Mouse (Mus musculus) left cerebral cortex, postnatal 36 days (tissue): ENCODE results near the gene Exosc5. TPM values are rescaled to one million over a fixed set of nuclear protein-coding genes. Genes with fewer than 3 reads are reported as not detected.

ENCODE experiments used
- DNase-seq, 2 experiments: peaks; one replicate each; pipeline ENCODE4 v3.0.0; 2021 to 2022; ENCODE audit warnings: low spot score in 2 of 2, mixed read lengths in 1 of 2
- intact Hi-C: fragments of 180-260 bp; cut with DNase I; formaldehyde crosslinking; loops from one replicate; pipeline ENCODE4 v1.15.1; 2025
- total RNA-seq, 2 experiments: library from RNA; stranded (reverse); gene quantifications; 2 replicates each; pipeline ENCODE4 v1.2.3; 2021

Gene Exosc5
- total RNA-seq, 2 experiments from 2014 or later: 24.0 to 26.4 TPM

DNA sequence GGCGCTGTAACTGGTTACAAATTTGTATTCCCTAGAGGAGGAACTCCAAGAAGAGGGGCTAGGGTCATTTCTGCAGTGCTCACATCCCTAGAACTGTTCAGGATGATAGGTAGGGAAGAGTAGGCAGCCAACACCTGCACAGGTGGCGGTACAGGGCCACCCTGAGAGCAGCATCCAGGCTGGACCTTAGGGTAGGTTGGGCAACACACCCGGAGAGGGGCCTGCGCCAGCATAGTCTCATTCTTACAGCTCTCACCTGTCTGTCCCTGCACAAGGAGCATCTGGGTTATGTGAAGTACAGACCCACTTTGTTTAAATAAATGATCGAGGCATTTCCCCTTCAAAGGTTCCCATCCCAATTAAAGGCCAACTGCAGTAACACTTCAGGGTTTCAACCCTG lies 61.8 kb downstream of the Exosc5 start:
- intact Hi-C loops: no loop called here
- no peak for DNase-seq

Other genes with a start within 250 kb of the Exosc5 start
- not detected for gene Cxcl17, start 246.3 kb upstream of the Exosc5 start, total RNA-seq
- gene Ceacam1, start 181.6 kb upstream of the Exosc5 start, total RNA-seq: 1 to 10 TPM; 2.0 to 3.0 TPM
- under 1 TPM; 0.27 to 0.42 TPM for gene Ceacam2, start 119.3 kb upstream of the Exosc5 start, total RNA-seq
- gene Erich4, start 43.3 kb upstream of the Exosc5 start, total RNA-seq: not detected
- 10 to 100 TPM; 53.6 to 53.8 TPM for gene Dmac2, start 39.8 kb upstream of the Exosc5 start, total RNA-seq
- 1 to 10 TPM in 1 of 2 experiments, under 1 TPM in 1; 0.20 to 1.1 TPM for gene B3gnt8, start 32.5 kb upstream of the Exosc5 start, total RNA-seq
- gene Bckdha, start 183 bp upstream of the Exosc5 start, total RNA-seq: 10 to 100 TPM; 33.0 to 40.9 TPM
- gene Tmem91, start 16.0 kb downstream of the Exosc5 start, total RNA-seq: 10 to 100 TPM; 25.4 to 31.4 TPM
- gene B9d2, start 21.6 kb downstream of the Exosc5 start, total RNA-seq: 10 to 100 TPM; 23.7 to 28.9 TPM
- gene Tgfb1, start 27.8 kb downstream of the Exosc5 start, total RNA-seq: 1 to 10 TPM; 7.9 to 8.8 TPM
- gene Ccdc97, start 59.9 kb downstream of the Exosc5 start, total RNA-seq: 10 to 100 TPM; 61.2 TPM
- 100 to 1,000 TPM; 103 to 107 TPM for gene Hnrnpul1, start 95.6 kb downstream of the Exosc5 start, total RNA-seq
- 10 to 100 TPM; 40.2 to 41.7 TPM for gene Axl, start 129.5 kb downstream of the Exosc5 start, total RNA-seq
- gene Cyp2s1, start 157.7 kb downstream of the Exosc5 start, total RNA-seq: 1 to 10 TPM; 2.9 to 3.8 TPM
- gene Cyp2b10, start 238.5 kb downstream of the Exosc5 start, total RNA-seq: under 1 TPM in 1 of 2 experiments, not detected in 1; 0.54 TPM